Mouse (Mus musculus) midbrain, postnatal 0 days (tissue): Measurements from ENCODE around the gene Gak. TPM values are rescaled to one million over a fixed set of nuclear protein-coding genes. Genes with fewer than 3 reads are reported as not detected.

Experiments used
- ATAC-seq: fragments of 200-750 bp; cut with Nextera tagmentation; 2 replicates; pipeline ENCODE4 v1.8.0; 2017; ENCODE audit warnings: moderate number of reproducible peaks, mild to moderate bottlenecking, moderate TSS enrichment, moderate library complexity; ENCODE audit not compliant: low FRiP score
- DNase-seq: peaks from one replicate; pipeline ENCODE4 v3.0.0-alpha.2; 2015; ENCODE audit warnings: low spot score
- H3K27ac ChIP-seq: fragments of 300-500 bp; sonication (generic); 2 replicates; pipeline ENCODE4 v1.5.1; 2014; ENCODE audit warnings: low read depth, mild to moderate bottlenecking, low read length, mixed read lengths
- H3K27me3 ChIP-seq: fragments of 300-500 bp; sonication (generic); 2 replicates; pipeline ENCODE4 v1.6.1; 2014; ENCODE audit warnings: low read length, control low read depth, mixed read lengths; ENCODE audit not compliant: insufficient read depth
- H3K36me3 ChIP-seq: fragments of 300-500 bp; sonication (generic); 2 replicates; pipeline ENCODE4 v1.6.1; 2014; ENCODE audit warnings: low read length, control low read depth, mixed read lengths; ENCODE audit not compliant: insufficient read depth
- H3K4me1 ChIP-seq: fragments of 300-500 bp; sonication (generic); 2 replicates; pipeline ENCODE4 v1.6.1; 2014; ENCODE audit warnings: mild to moderate bottlenecking, control low read depth, antibody characterized with exemption, low read length, mixed read lengths; ENCODE audit not compliant: insufficient read depth
- H3K4me2 ChIP-seq: fragments of 300-500 bp; sonication (generic); 2 replicates; pipeline ENCODE4 v1.6.1; 2014; ENCODE audit warnings: low read depth, mild to moderate bottlenecking, low read length, mixed read lengths; ENCODE audit not compliant: poor library complexity, severe bottlenecking
- H3K4me3 ChIP-seq: fragments of 300-500 bp; sonication (generic); 2 replicates; pipeline ENCODE4 v1.5.1; 2014; ENCODE audit warnings: low read depth, mild to moderate bottlenecking, low read length, moderate library complexity
- H3K9ac ChIP-seq: fragments of 300-500 bp; sonication (generic); replicated peaks from 2 replicates; pipeline ENCODE4 v1.6.1; 2014; ENCODE audit warnings: mild to moderate bottlenecking, low read length, moderate library complexity, mixed read lengths; ENCODE audit not compliant: poor library complexity, severe bottlenecking
- H3K9me3 ChIP-seq: fragments of 300-500 bp; sonication (generic); 2 replicates; pipeline ENCODE4 v1.6.1; 2016; ENCODE audit warnings: low read length, control low read depth
- CTCF ChIP-seq: IDR thresholded peaks from 2 replicates; pipeline ENCODE4 v1.5.1; 2016; ENCODE audit warnings: antibody characterized with exemption, mild to moderate bottlenecking
- WGBS: fragments of 180-500 bp; shearing (Covaris S2); extraction: QIAGEN DNeasy Blood & Tissue Kit; methylation state at CpG from one replicate; pipeline ENCODE4 v1.1.7; 2014; 5-methylcytosine and 5-hydroxymethylcytosine counted together
- polyA plus RNA-seq: library from polyadenylated mRNA; unstranded; fragments of >200 nt; fragmentation: Nextera tagmentation; extraction: Ambion mirVana; gene quantifications from 2 replicates; pipeline ENCODE4 v1.2.1, GENCODE M21; 2015
- total RNA-seq: library from RNA; depleted of rRNA; stranded (reverse); fragments of >200 nt; gene quantifications from 2 replicates; pipeline ENCODE4 v1.2.3, GENCODE M21; 2014

Gak gene
- total and polyA plus RNA-seq, 2 experiments from 2014 or later: 46.1 to 77.1 TPM

DNA sequence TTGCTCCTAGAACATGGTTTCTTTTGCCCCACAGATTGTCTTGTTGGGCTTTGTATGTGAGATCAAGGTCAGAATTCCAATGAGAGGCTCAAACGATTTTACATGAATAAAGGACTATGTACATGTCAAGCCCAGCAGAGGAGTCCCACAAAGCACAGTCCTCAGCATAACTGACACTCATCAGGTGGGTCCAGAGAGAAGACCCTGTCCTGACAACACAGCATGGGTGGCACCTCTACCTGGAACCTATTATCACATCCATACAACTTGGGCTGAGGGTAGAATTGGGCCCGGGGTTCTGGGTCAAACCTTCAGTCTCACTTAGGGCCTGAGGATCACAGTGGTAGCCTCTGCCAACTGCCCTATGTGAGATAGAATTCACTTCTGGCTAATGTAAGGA lies 64.2 kb downstream of the Gak start:
- WGBS: 96% methylated on average over 2 of the region's 2 CpGs
- no peak for TF ChIP-seq CTCF
- DNase-seq: no peak
- Histone ChIP-seq H3K27ac (no peak overlapping the region), H3K36me3 (peaks cover 34% of the 10 kb centered on the region), H3K4me3 (no peak overlapping the region), H3K9me3 (no peaks in the 10 kb centered on the region), H3K4me2 (no peak overlapping the region), H3K9ac (no peak overlapping the region), H3K4me1 (no peaks in the 10 kb centered on the region), H3K27me3 (no peaks in the 10 kb centered on the region)
- ATAC-seq: no peak

- TF ChIP-seq CTCF: no peak
- Histone ChIP-seq H3K4me1 (no peaks in the 10 kb centered on the region), H3K4me2 (no peak overlapping the region), H3K27ac (no peak overlapping the region), H3K27me3 (no peaks in the 10 kb centered on the region), H3K9me3 (no peaks in the 10 kb centered on the region), H3K36me3 (peaks cover 24% of the 10 kb centered on the region), H3K9ac (no peak overlapping the region), H3K4me3 (no peak overlapping the region)
- 90% methylated on average over 3 of the region's 3 CpGs for WGBS
- ATAC-seq (no peak), DNase-seq (no peak)
Observed at GRCm38 (mm10) chr5:108564346-108564745, 65.2 kb downstream of the Gak start.

GRCm38 (mm10) chr5:108562483-108562882 lies 67.1 kb downstream of the Gak start:
- H3K27ac ChIP-seq: no peak overlapping the region
- H3K36me3 ChIP-seq: peaks cover 6% of the 10 kb centered on the region
- TF ChIP-seq CTCF: no peak
- no peaks in the 10 kb centered on the region for H3K9me3 ChIP-seq
- no peak for ATAC-seq
- H3K27me3 ChIP-seq: no peaks in the 10 kb centered on the region
- 93% methylated on average over 2 of the region's 2 CpGs for WGBS
- no peak overlapping the region for H3K4me3 ChIP-seq
- DNase-seq: no peak
- no peak overlapping the region for H3K4me2 ChIP-seq
- no peak overlapping the region for H3K9ac ChIP-seq
- no peaks in the 10 kb centered on the region for H3K4me1 ChIP-seq

DNA sequence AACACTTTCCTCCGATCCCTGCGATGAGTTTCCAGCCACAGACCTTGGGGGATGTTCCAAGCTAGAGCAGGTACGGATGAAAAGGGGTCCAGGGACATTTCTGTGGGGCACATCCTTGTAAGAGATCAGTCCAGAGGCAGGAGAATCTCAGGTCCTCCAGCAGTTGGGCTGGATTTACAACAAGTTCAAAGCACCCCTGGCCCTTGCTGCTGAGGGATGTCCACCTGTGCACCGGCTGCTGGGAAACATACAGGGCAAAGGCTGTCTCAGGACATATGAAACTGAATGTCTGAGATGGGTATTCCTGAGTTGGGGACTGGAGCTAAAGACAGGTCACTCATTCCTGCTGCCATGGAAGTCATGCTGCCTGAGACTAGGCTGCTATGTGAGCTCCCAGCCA lies 72.6 kb downstream of the Gak start:
- TF ChIP-seq CTCF: no peak
- ATAC-seq: no peak
- no peak overlapping the region for H3K27ac ChIP-seq

DNA sequence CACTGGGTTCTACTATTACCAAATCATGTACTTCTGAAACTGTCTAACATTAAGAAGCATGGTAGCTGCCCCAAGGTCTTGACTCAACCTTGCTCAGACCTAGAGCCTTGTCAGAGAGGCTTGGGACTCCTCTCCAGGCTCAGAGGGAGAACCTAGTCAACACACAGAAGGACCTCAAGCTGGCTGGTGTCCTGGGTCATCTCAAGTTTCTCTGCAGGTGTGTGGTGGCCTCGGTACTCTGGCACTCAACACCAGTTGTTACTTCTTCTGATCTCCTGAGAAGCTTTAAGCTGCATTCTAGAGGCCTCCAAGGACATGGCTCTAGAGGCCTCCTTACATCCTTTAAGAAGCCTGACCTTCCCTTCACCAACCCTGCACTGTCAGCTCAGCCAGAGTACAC lies 75.5 kb downstream of the Gak start:
- no peak overlapping the region for H3K4me3 ChIP-seq
- no peaks in the 10 kb centered on the region for H3K27me3 ChIP-seq
- no peak overlapping the region for H3K4me2 ChIP-seq
- ATAC-seq: no peak
- H3K36me3 ChIP-seq: no peaks in the 10 kb centered on the region
- no peak overlapping the region for H3K27ac ChIP-seq
- no peaks in the 10 kb centered on the region; the same call in 1 of the 2 replicates for H3K4me1 ChIP-seq
- 75% methylated on average over 1 of the region's 1 CpGs for WGBS
- TF ChIP-seq CTCF: no peak
- no peak overlapping the region for H3K9ac ChIP-seq
- no peak for DNase-seq
- H3K9me3 ChIP-seq: no peaks in the 10 kb centered on the region

More for the DNA sequence above, 72.6 kb downstream of the Gak start:
- Histone ChIP-seq H3K27me3 (no peaks in the 10 kb centered on the region), H3K4me1 (no peaks in the 10 kb centered on the region), H3K4me3 (no peak overlapping the region), H3K36me3 (no peaks in the 10 kb centered on the region), H3K9ac (no peak overlapping the region), H3K4me2 (no peak overlapping the region), H3K9me3 (no peaks in the 10 kb centered on the region)
- no peak for DNase-seq
- WGBS: 79% methylated on average over 4 of the region's 4 CpGs

- H3K4me1 ChIP-seq: peaks cover 3% of the 10 kb centered on the region; the same call in 1 of the 2 replicates
- H3K4me2 ChIP-seq: peak overlapping the region; percentile 75
- peak overlapping the region; percentile 63 for H3K4me3 ChIP-seq
- DNase-seq (peak; percentile 48), ATAC-seq (peak; percentile 71)
- TF ChIP-seq CTCF: no peak
- peak overlapping the region; percentile 83 for H3K9ac ChIP-seq
- whole genome bisulfite sequencing: 0% methylated on average over 16 of the region's 16 CpGs
- H3K9me3 ChIP-seq: no peaks in the 10 kb centered on the region
- peak overlapping the region; percentile 87 for H3K27ac ChIP-seq
- H3K36me3 ChIP-seq: 0 out of 2 replicates have a peak, but pooled peaks cover 3% of the 10 kb centered on the region
- no peaks in the 10 kb centered on the region for H3K27me3 ChIP-seq
Observed at GRCm38 (mm10) chr5:108550207-108550594, 79.4 kb downstream of the Gak start.
